In the genomic region with DNA sequence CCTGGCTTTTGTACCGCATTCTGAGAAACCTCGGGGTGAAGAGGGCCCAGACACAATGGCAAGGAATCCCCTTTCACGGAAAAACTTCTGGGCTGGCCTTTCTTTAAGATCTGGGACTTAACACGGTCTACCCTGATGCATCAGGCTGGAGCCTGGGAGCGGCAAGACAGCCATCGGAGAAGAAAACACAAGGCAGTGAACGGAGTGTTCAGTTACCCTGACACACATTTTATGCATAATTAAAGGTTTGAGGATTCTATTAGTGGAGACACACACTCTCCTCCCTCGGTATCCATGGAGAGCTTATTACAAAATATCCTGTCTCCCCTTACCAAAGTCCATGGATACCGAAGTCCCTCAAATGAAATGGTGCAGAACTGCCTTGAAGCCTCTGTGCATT, we compare ENCODE assay signal across 32 mouse cellular contexts.
DNase-seq lines count a peak whose midpoint lies in the region; ATAC-seq lines count a peak whose summit lies in the region.
"Had no signal": no experiment of that assay in that cellular context is flagged by ENCODE, and none has a peak within 500 bp of the region (broad histone marks: within the 10 kb centered on the region; RNA-seq: fewer than 3 reads in every experiment).

No protein-coding gene starts in this region.

- H3K4me1 ChIP-seq in forebrain, embryonic 10.5 days, result peaks cover 15% of the 10 kb centered on the region
- H3K4me1 ChIP-seq in forebrain, embryonic 15.5 days, result no peaks in the 10 kb centered on the region
- H3K4me1 ChIP-seq in midbrain, embryonic 10.5 days, result peaks cover 30% of the 10 kb centered on the region
- H3K4me1 ChIP-seq in midbrain, embryonic 13.5 days (replicated peaks), result peaks cover 15% of the 10 kb centered on the region
- H3K4me1 ChIP-seq in embryonic facial prominence, embryonic 10.5 days, result peaks cover 26% of the 10 kb centered on the region
- H3K4me1 ChIP-seq in midbrain, embryonic 15.5 days, result peaks cover 6% of the 10 kb centered on the region; the same call in 1 of the 2 replicates
- H3K4me1 ChIP-seq: heart, embryonic 13.5 days; limb, embryonic 15.5 days; liver, embryonic 13.5 days had no signal

- no peaks in the 10 kb centered on the region for H3K9me3 ChIP-seq in forebrain, embryonic 10.5 days
- no peaks in the 10 kb centered on the region for H3K9me3 ChIP-seq in forebrain, embryonic 15.5 days
- no peaks in the 10 kb centered on the region for H3K9me3 ChIP-seq in midbrain, embryonic 10.5 days (replicated peaks)
- H3K9me3 ChIP-seq in midbrain, embryonic 13.5 days, result no peaks in the 10 kb centered on the region
- H3K9me3 ChIP-seq in embryonic facial prominence, embryonic 10.5 days, result no peaks in the 10 kb centered on the region
- no peaks in the 10 kb centered on the region for H3K9me3 ChIP-seq in midbrain, embryonic 15.5 days
- H3K9me3 ChIP-seq: forebrain, embryonic 13.5 days; heart, embryonic 13.5 days; limb, embryonic 10.5 days; limb, embryonic 15.5 days; liver, embryonic 13.5 days; neural tube, embryonic 13.5 days had no signal

- no peak for ATAC-seq in forebrain, embryonic 15.5 days (replicated peaks)
- no peak for ATAC-seq in midbrain, embryonic 13.5 days
- ATAC-seq in midbrain, embryonic 15.5 days (replicated peaks), result 0 out of 2 replicates have a peak, but pooled peaks have one; percentile 42
- ATAC-seq: forebrain, embryonic 13.5 days; inflammation-experienced regulatory T-cells, adult 6 months; lung, postnatal 0 days; Patski had no signal

- no peak overlapping the region for H3K4me2 ChIP-seq in forebrain, embryonic 15.5 days (replicated peaks)
- no peak overlapping the region for H3K4me2 ChIP-seq in midbrain, embryonic 13.5 days (replicated peaks)
- H3K4me2 ChIP-seq in midbrain, embryonic 15.5 days, result no peak overlapping the region
- H3K4me2 ChIP-seq: forebrain, embryonic 13.5 days; heart, embryonic 13.5 days; limb, embryonic 15.5 days; liver, embryonic 13.5 days; neural tube, embryonic 13.5 days had no signal

- DNase-seq in forebrain, embryonic 10.5 days (ENCODE audit: extremely low spot score, low spot score), result no peak
- DNase-seq in midbrain, embryonic 10.5 days (ENCODE audit: low spot score), result no peak
- DNase-seq in embryonic facial prominence, embryonic 10.5 days (ENCODE audit: low spot score), result no peak
- no peak for DNase-seq in frontal cortex, postnatal 14 days (ENCODE audit: low spot score in 2 of 2)
- no peak for DNase-seq in cerebellum, adult 11-12 months
- DNase-seq: adrenal gland, postnatal 10 days; cerebellum, adult 18-20 months; cerebellum, postnatal 10 days; gastrocnemius, adult 2 months; heart, postnatal 10 days; kidney, adult 11 months; kidney, postnatal 14 days; layer of hippocampus, adult 9-11 months; liver, embryonic 13.5 days; lung, adult 18-20 months; right cerebral cortex, adult 18-20 months; right cerebral cortex, postnatal 4 days; thymus, adult 2 months; thymus, postnatal 36 days had no signal

- 44% methylated on average over 9 of the region's 9 CpGs for WGBS in forebrain, embryonic 10.5 days
- WGBS in forebrain, embryonic 15.5 days, result 20% methylated on average over 9 of the region's 9 CpGs
- WGBS in midbrain, embryonic 10.5 days, result 44% methylated on average over 9 of the region's 9 CpGs
- WGBS in midbrain, embryonic 13.5 days, result 16% methylated on average over 9 of the region's 9 CpGs
- 48% methylated on average over 9 of the region's 9 CpGs for WGBS in embryonic facial prominence, embryonic 10.5 days
- 20% methylated on average over 9 of the region's 9 CpGs for WGBS in midbrain, embryonic 15.5 days

- H3K27me3 ChIP-seq in forebrain, embryonic 10.5 days (ENCODE audit: poor library complexity, severe bottlenecking), result no peaks in the 10 kb centered on the region
- no peaks in the 10 kb centered on the region for H3K27me3 ChIP-seq in forebrain, embryonic 15.5 days
- no peaks in the 10 kb centered on the region for H3K27me3 ChIP-seq in midbrain, embryonic 10.5 days (ENCODE audit: low read depth, poor library complexity, severe bottlenecking)
- no peaks in the 10 kb centered on the region for H3K27me3 ChIP-seq in midbrain, embryonic 13.5 days
- no peaks in the 10 kb centered on the region for H3K27me3 ChIP-seq in embryonic facial prominence, embryonic 10.5 days (replicated peaks; ENCODE audit: low read depth, poor library complexity, severe bottlenecking)
- no peaks in the 10 kb centered on the region for H3K27me3 ChIP-seq in midbrain, embryonic 15.5 days (replicated peaks)
- H3K27me3 ChIP-seq: forebrain, embryonic 13.5 days; limb, embryonic 15.5 days; liver, embryonic 13.5 days; neural tube, embryonic 13.5 days; Patski had no signal

- no peaks in the 10 kb centered on the region for H3K36me3 ChIP-seq in forebrain, embryonic 10.5 days (replicated peaks)
- H3K36me3 ChIP-seq in forebrain, embryonic 15.5 days, result no peaks in the 10 kb centered on the region
- H3K36me3 ChIP-seq in midbrain, embryonic 10.5 days, result no peaks in the 10 kb centered on the region
- H3K36me3 ChIP-seq in midbrain, embryonic 13.5 days, result no peaks in the 10 kb centered on the region
- no peaks in the 10 kb centered on the region for H3K36me3 ChIP-seq in embryonic facial prominence, embryonic 10.5 days (replicated peaks)
- no peaks in the 10 kb centered on the region for H3K36me3 ChIP-seq in midbrain, embryonic 15.5 days (replicated peaks)
- H3K36me3 ChIP-seq: heart, embryonic 13.5 days; limb, embryonic 10.5 days; limb, embryonic 15.5 days; liver, embryonic 13.5 days; neural tube, embryonic 13.5 days had no signal

- H3K27ac ChIP-seq in forebrain, embryonic 10.5 days, result peak overlapping the region; percentile 20; the same call in 1 of the 2 replicates
- no peak overlapping the region for H3K27ac ChIP-seq in forebrain, embryonic 15.5 days (replicated peaks)
- H3K27ac ChIP-seq in midbrain, embryonic 10.5 days (replicated peaks), result peak overlapping the region; percentile 79
- H3K27ac ChIP-seq in midbrain, embryonic 13.5 days, result no peak overlapping the region
- H3K27ac ChIP-seq in embryonic facial prominence, embryonic 10.5 days (replicated peaks), result peak overlapping the region; percentile 20; the same call in 1 of the 2 replicates
- no peak overlapping the region for H3K27ac ChIP-seq in midbrain, embryonic 15.5 days
- H3K27ac ChIP-seq: forebrain, embryonic 13.5 days; gastrocnemius, adult 2 months; heart, embryonic 13.5 days; limb, embryonic 10.5 days; limb, embryonic 15.5 days; liver, embryonic 13.5 days; macrophage; neural tube, embryonic 13.5 days had no signal

- H3K9ac ChIP-seq in forebrain, embryonic 15.5 days (replicated peaks), result no peak overlapping the region
- H3K9ac ChIP-seq in midbrain, embryonic 13.5 days (replicated peaks), result no peak overlapping the region
- no peak overlapping the region for H3K9ac ChIP-seq in midbrain, embryonic 15.5 days
- H3K9ac ChIP-seq: forebrain, embryonic 13.5 days; heart, embryonic 13.5 days; limb, embryonic 15.5 days; liver, embryonic 13.5 days; neural tube, embryonic 13.5 days had no signal

- no peak overlapping the region for H3K4me3 ChIP-seq in forebrain, embryonic 10.5 days
- no peak overlapping the region for H3K4me3 ChIP-seq in forebrain, embryonic 15.5 days
- no peak overlapping the region for H3K4me3 ChIP-seq in midbrain, embryonic 10.5 days
- no peak overlapping the region for H3K4me3 ChIP-seq in midbrain, embryonic 13.5 days (replicated peaks)
- no peak overlapping the region for H3K4me3 ChIP-seq in embryonic facial prominence, embryonic 10.5 days
- no peak overlapping the region for H3K4me3 ChIP-seq in midbrain, embryonic 15.5 days
- H3K4me3 ChIP-seq: erythroblast, embryonic 14.5 days; forebrain, embryonic 13.5 days; gastrocnemius, adult 2 months; heart, embryonic 13.5 days; limb, embryonic 10.5 days; limb, embryonic 15.5 days; liver, embryonic 13.5 days; neural tube, embryonic 13.5 days had no signal

Comparison
In these comparisons a context has a peak if more than half of its experiments do, and no peak if none do; other contexts are left out.
1. H3K27ac ChIP-seq: peak in forebrain, embryonic 10.5 days (single experiment), midbrain, embryonic 10.5 days (single experiment) and embryonic facial prominence, embryonic 10.5 days (single experiment); none in forebrain, embryonic 15.5 days (single experiment), midbrain, embryonic 13.5 days (single experiment) and midbrain, embryonic 15.5 days (single experiment).